Mouse (Mus musculus): ENCODE measurements around the gene Hist1h3i. TPM values are rescaled to one million over a fixed set of nuclear protein-coding genes. Genes with fewer than 3 reads are reported as not detected.
"Not testable (repeated sequence)": the region's sequence is repeated elsewhere in the genome, so short reads cannot be mapped to it uniquely, and the experiment has no call there.

Hist1h3i gene
- polyA plus RNA-seq (2012; rRNA removed) = 57.4 and 74.0 TPM in 2 replicates

DNA sequence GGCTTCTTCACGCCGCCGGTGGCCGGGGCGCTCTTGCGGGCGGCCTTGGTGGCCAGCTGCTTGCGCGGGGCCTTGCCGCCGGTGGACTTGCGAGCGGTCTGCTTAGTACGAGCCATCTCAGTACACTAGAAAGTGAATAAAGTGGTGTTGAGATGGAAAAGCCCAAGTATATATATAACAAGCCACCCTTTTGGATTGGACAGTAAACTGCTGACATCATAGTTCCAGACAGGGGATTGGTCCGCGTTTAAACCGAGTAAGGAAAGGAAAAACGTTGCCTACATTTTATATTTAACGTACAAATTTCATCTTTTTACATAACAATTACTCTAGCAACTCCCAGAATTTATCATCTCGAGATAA, at the start of gene Hist1h3i:
Gene Hist1h3i, minus strand, starts transcription at position 116 of the 363 bp plus-strand sequence.
- no peak for TF ChIP-seq POLR2A (IDR thresholded peaks at IDR 0.05; ENCODE audit: low read depth, low read length)
- no peak for TF ChIP-seq CTCF (IDR thresholded peaks at IDR 0.05; ENCODE audit: extremely low read depth, insufficient read length, insufficient replicate concordance, low read depth, low read length)
- 0 out of 2 replicates have a peak, but pooled peaks cover 2% of the 10 kb centered on the region for H3K4me1 ChIP-seq (ENCODE audit: control insufficient read depth, insufficient read depth, insufficient read length, low read length)
- no peaks in the 10 kb centered on the region for H3K36me3 ChIP-seq (ENCODE audit: control insufficient read depth, insufficient read depth, low read length)
- no peaks in the 10 kb centered on the region for H3K27me3 ChIP-seq (ENCODE audit: control insufficient read depth, insufficient read depth, low read length)
- H3K27ac ChIP-seq (ENCODE audit: insufficient read depth, low read depth, low read length) = peak within 1 kb of the TSS; percentile 64
- peak within 1 kb of the TSS; percentile 57 for H3K4me3 ChIP-seq (ENCODE audit: low read depth, low read length)
- under 1% methylated on average over 16 of the region's 20 CpGs for WGBS

DNA sequence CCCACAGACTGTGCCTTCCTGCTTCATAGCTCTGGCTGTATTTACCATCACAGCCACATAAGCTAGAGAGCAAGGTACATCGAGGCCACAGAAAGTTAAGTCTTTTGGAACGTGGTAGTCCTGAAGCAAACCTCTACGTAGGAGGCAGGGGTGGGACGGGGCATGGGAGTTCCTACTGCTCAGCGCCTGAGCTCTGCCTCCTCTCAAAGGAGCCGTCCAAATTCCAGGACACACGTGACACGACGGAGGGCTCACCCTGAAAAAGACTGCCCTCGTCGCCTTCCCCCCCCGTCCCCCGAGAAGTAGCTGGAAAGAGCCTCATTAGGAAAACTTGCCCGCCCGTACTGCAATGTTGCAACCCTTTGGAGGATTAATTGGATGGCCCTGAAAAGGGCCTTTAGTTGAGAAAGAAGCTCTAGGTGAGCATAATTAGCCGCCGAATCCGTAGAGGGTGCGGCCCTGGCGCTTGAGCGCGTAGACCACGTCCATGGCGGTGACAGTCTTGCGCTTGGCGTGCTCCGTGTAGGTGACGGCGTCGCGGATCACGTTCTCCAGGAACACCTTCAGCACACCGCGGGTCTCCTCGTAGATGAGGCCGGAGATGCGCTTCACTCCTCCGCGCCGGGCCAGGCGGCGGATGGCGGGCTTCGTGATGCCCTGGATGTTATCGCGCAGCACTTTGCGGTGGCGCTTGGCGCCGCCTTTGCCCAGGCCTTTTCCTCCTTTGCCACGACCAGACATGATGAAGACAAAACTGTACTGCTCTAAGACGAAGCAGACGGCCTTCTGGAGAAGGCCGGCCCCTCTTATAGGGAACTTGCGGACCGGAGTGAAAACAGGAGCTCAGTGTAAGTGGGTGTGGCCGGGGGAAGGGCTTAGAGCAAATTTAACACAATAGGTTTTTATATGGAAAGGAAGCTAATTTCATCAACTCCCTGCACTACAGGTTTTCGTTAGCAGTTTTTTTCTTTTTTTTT, 48.5 kb upstream of the Hist1h3i start, which contains the start of gene Hist1h4n:
Gene Hist1h4n, minus strand, starts transcription at position 779 of the 977 bp plus-strand sequence.
- WGBS = under 1% methylated on average over 27 of the region's 58 CpGs
- peak within 1 kb of the TSS; percentile 45 for H3K4me3 ChIP-seq (ENCODE audit: low read depth, low read length)
- not testable (repeated sequence) for H3K27ac ChIP-seq (ENCODE audit: insufficient read depth, low read depth, low read length); H3K4me1 ChIP-seq (ENCODE audit: control insufficient read depth, insufficient read depth, insufficient read length, low read length); H3K36me3 ChIP-seq (ENCODE audit: control insufficient read depth, insufficient read depth, low read length); H3K27me3 ChIP-seq (ENCODE audit: control insufficient read depth, insufficient read depth, low read length)
- TF ChIP-seq POLR2A (IDR thresholded peaks at IDR 0.05; ENCODE audit: low read depth, low read length) = peak; percentile 32; the same call in 1 of the 2 replicates

DNA sequence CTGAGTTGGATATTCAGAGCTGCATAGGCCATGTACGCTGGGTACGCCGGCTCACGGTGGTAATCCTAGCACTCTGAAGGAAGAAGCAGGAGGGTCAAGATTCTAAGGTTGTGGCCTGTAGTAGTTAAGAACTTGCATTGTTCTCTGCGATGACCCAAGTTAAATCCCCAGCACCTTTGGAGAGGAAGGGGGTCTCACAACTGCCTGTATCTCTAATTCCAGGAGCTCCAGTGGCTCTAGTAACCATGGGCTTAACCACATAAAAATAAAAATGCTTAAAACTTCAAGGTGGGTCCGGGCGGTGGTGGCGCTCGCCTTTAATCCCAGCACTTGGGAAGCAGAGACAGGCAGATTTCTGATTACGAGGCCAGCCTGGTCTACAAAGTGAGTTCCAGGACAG, 47.2 kb upstream of the Hist1h3i start:
- H3K27ac ChIP-seq (ENCODE audit: insufficient read depth, low read depth, low read length) = no peak overlapping the region
- 95% methylated on average over 10 of the region's 10 CpGs for WGBS
- H3K27me3 ChIP-seq (ENCODE audit: control insufficient read depth, insufficient read depth, low read length) = no peaks in the 10 kb centered on the region
- TF ChIP-seq POLR2A (IDR thresholded peaks at IDR 0.05; ENCODE audit: low read depth, low read length) = no peak
- TF ChIP-seq CTCF (IDR thresholded peaks at IDR 0.05; ENCODE audit: extremely low read depth, insufficient read length, insufficient replicate concordance, low read depth, low read length) = no peak
- peaks cover 9% of the 10 kb centered on the region; the same call in 1 of the 2 replicates for H3K4me1 ChIP-seq (ENCODE audit: control insufficient read depth, insufficient read depth, insufficient read length, low read length)
- no peaks in the 10 kb centered on the region for H3K36me3 ChIP-seq (ENCODE audit: control insufficient read depth, insufficient read depth, low read length)
- no peak overlapping the region for H3K4me3 ChIP-seq (ENCODE audit: low read depth, low read length)

DNA sequence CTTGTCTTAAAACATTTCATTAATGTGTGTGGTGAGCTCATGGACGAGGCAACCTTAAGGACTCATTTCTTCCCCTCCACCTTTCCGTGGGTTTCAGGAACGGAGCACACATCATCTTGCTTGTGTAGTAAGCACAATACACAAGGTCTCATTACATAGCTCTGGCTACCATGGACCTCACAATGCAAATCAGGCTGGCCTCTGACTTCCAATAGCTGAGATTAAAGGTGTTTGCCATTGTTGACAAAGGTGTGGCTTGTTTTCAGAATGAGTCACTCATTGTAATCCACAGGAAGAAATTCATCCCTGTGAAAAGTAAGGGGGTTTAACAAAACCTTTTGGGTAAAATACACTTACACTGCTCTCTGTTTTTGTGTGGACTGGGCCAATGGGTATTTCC, 45.3 kb upstream of the Hist1h3i start:
- H3K4me3 ChIP-seq (ENCODE audit: low read depth, low read length) = no peak overlapping the region
- H3K36me3 ChIP-seq (ENCODE audit: control insufficient read depth, insufficient read depth, low read length) = no peaks in the 10 kb centered on the region
- H3K4me1 ChIP-seq (ENCODE audit: control insufficient read depth, insufficient read depth, insufficient read length, low read length) = peaks cover 9% of the 10 kb centered on the region; the same call in 1 of the 2 replicates
- WGBS = 27% methylated on average over 3 of the region's 3 CpGs
- no peak for TF ChIP-seq CTCF (IDR thresholded peaks at IDR 0.05; ENCODE audit: extremely low read depth, insufficient read length, insufficient replicate concordance, low read depth, low read length)
- TF ChIP-seq POLR2A (IDR thresholded peaks at IDR 0.05; ENCODE audit: low read depth, low read length) = no peak
- H3K27me3 ChIP-seq (ENCODE audit: control insufficient read depth, insufficient read depth, low read length) = no peaks in the 10 kb centered on the region
- no peak overlapping the region for H3K27ac ChIP-seq (ENCODE audit: insufficient read depth, low read depth, low read length)

DNA sequence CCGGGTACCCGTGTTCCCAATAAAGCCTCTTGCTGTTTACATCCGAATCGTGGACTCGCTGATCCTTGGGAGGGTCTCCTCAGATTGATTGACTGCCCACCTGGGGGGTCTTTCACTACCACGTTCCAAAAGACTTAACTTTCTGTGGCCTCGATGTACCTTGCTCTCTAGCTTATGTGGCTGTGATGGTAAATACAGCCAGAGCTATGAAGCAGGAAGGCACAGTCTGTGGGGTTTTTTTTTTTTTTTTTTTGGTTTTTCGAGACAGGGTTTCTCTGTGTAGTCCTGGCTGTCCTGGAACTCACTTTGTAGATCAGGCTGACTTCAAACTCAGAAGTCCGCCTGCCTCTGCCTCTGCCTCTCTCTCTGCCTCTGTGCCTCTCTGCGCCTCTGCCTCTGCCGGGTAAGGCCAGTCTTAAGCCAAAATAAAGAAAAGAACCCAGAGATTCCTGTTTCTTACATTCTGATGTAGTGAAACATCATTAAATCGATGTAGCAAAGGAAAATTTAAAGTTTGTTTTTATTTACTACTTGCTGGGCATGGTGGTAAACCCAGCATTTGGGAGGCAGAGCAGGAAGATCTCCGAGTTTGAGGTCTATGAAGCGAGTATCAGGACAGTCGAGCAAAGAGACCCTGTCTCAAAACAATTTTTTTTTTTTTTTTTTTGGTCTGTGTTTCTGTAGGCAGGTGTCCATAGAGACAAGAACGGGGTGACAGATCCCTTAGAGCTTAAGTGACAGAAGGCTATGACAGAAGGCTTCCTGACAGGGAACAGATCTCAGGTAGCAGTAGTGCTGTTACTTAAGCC, 37.1 kb upstream of the Hist1h3i start:
- H3K27me3 ChIP-seq (ENCODE audit: control insufficient read depth, insufficient read depth, low read length); H3K4me1 ChIP-seq (ENCODE audit: control insufficient read depth, insufficient read depth, insufficient read length, low read length); H3K36me3 ChIP-seq (ENCODE audit: control insufficient read depth, insufficient read depth, low read length); H3K27ac ChIP-seq (ENCODE audit: insufficient read depth, low read depth, low read length); H3K4me3 ChIP-seq (ENCODE audit: low read depth, low read length): not testable (repeated sequence)
- 60% methylated on average over 7 of the region's 16 CpGs for WGBS

DNA sequence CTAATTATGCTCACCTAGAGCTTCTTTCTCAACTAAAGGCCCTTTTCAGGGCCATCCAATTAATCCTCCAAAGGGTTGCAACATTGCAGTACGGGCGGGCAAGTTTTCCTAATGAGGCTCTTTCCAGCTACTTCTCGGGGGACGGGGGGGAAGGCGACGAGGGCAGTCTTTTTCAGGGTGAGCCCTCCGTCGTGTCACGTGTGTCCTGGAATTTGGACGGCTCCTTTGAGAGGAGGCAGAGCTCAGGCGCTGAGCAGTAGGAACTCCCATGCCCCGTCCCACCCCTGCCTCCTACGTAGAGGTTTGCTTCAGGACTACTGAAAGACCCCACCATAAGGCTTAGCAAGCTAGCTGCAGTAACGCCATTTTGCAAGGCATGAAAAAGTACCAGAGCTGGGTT, 28.9 kb upstream of the Hist1h3i start:
- under 1% methylated on average over 14 of the region's 14 CpGs for WGBS
- Histone ChIP-seq H3K4me3 (ENCODE audit: low read depth, low read length) (peak overlapping the region; percentile 46), H3K27ac (ENCODE audit: insufficient read depth, low read depth, low read length) (peak overlapping the region; percentile 62; the same call in 1 of the 2 replicates)
- not testable (repeated sequence) for H3K27me3 ChIP-seq (ENCODE audit: control insufficient read depth, insufficient read depth, low read length); H3K36me3 ChIP-seq (ENCODE audit: control insufficient read depth, insufficient read depth, low read length); H3K4me1 ChIP-seq (ENCODE audit: control insufficient read depth, insufficient read depth, insufficient read length, low read length)

DNA sequence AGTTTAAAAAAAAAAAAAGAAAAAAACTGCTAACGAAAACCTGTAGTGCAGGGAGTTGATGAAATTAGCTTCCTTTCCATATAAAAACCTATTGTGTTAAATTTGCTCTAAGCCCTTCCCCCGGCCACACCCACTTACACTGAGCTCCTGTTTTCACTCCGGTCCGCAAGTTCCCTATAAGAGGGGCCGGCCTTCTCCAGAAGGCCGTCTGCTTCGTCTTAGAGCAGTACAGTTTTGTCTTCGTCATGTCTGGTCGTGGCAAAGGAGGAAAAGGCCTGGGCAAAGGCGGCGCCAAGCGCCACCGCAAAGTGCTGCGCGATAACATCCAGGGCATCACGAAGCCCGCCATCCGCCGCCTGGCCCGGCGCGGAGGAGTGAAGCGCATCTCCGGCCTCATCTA, 28.4 kb upstream of the Hist1h3i start, which contains the start of gene Hist1h4m:
Gene Hist1h4m, plus strand, starts transcription at position 208 of the 400 bp plus-strand sequence.
- H3K36me3 ChIP-seq (ENCODE audit: control insufficient read depth, insufficient read depth, low read length); H3K27me3 ChIP-seq (ENCODE audit: control insufficient read depth, insufficient read depth, low read length); H3K4me1 ChIP-seq (ENCODE audit: control insufficient read depth, insufficient read depth, insufficient read length, low read length): not testable (repeated sequence)
- Histone ChIP-seq H3K27ac (ENCODE audit: insufficient read depth, low read depth, low read length) (peak within 1 kb of the TSS; percentile 62; the same call in 1 of the 2 replicates), H3K4me3 (ENCODE audit: low read depth, low read length) (peak within 1 kb of the TSS; percentile 46)
- WGBS = no CpG with 5 or more reads among the region's 24 CpGs

DNA sequence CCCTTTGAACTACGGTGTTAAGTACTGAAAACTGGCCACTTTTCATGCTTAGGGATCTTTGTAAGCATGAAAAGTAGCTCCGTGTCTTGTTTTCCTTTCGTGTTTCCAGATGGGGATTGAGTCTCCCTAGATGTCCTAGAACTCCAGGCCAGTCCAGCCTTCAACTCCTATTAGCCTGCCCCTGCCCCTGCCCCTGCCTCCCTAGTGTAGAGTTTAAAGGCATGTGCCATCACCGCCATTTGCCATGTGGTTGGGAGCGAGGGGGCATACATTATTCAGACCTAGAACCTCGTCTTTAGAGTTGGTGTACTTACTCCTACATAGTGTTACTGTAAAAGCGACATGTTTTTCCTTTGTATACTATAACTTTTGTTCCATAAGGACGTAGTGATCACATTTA, 27.9 kb upstream of the Hist1h3i start:
- no CpG with 5 or more reads among the region's 8 CpGs for WGBS
- H3K27me3 ChIP-seq (ENCODE audit: control insufficient read depth, insufficient read depth, low read length); H3K36me3 ChIP-seq (ENCODE audit: control insufficient read depth, insufficient read depth, low read length); H3K4me3 ChIP-seq (ENCODE audit: low read depth, low read length); H3K27ac ChIP-seq (ENCODE audit: insufficient read depth, low read depth, low read length); H3K4me1 ChIP-seq (ENCODE audit: control insufficient read depth, insufficient read depth, insufficient read length, low read length): not testable (repeated sequence)

DNA sequence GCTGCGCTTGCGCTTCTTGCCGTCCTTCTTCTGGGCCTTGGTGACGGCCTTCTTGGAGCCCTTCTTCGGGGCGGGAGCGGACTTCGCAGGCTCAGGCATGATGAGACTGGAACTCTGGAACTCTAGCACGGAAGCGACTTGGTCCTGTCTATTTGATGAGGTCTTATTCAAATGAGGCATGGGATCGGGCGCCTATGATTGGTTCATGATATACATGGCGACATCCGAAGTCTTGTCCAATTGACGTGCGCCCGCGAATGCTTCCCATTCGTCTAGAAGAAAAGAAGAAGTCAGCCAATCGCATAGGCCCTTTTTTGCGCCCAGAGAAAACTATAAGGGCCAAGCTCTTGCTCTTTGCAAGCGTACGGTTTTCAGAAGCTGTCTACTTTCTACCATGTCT, 26.9 kb upstream of the Hist1h3i start, which contains the start of the genes Hist1h2bq and Hist1h2ao:
Gene Hist1h2bq, minus strand, starts transcription at position 125 of the 400 bp plus-strand sequence.
Gene Hist1h2ao, plus strand, starts transcription at position 393 of the 400 bp plus-strand sequence.
- H3K4me1 ChIP-seq (ENCODE audit: control insufficient read depth, insufficient read depth, insufficient read length, low read length); H3K27ac ChIP-seq (ENCODE audit: insufficient read depth, low read depth, low read length); H3K27me3 ChIP-seq (ENCODE audit: control insufficient read depth, insufficient read depth, low read length); H3K36me3 ChIP-seq (ENCODE audit: control insufficient read depth, insufficient read depth, low read length); H3K4me3 ChIP-seq (ENCODE audit: low read depth, low read length): not testable (repeated sequence)
- no CpG with 5 or more reads among the region's 23 CpGs for WGBS

DNA sequence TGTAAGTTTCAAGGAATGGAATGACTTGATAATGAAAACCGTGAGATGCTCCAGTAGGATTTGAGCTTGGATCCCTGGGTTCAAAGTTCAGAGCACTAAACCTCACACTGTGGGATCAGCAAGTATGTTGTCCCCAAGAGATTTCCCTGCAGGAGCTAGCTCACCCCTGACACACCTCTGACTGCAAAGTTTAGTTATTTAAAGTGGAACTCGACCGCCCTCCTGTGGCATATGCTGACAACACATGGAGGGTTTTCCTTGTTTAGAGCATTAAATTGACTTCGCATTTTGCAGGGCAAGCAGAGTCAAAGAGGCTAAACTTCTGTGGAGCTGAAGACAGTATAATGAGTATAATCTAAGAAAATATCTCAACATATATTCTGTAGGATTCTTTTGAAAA, 19.9 kb upstream of the Hist1h3i start:
- not testable (repeated sequence) for H3K27me3 ChIP-seq (ENCODE audit: control insufficient read depth, insufficient read depth, low read length); H3K36me3 ChIP-seq (ENCODE audit: control insufficient read depth, insufficient read depth, low read length); H3K4me1 ChIP-seq (ENCODE audit: control insufficient read depth, insufficient read depth, insufficient read length, low read length); H3K4me3 ChIP-seq (ENCODE audit: low read depth, low read length); H3K27ac ChIP-seq (ENCODE audit: insufficient read depth, low read depth, low read length)
- WGBS = no CpG with 5 or more reads among the region's 4 CpGs

Measured in small intestine, adult 2 months (tissue).